Mouse (Mus musculus) heart, postnatal 0 days (tissue): ENCODE data around the gene Gmppa. TPM values are rescaled to one million over a fixed set of nuclear protein-coding genes. Genes with fewer than 3 reads are reported as not detected.

Experiments
- ATAC-seq: fragments of 200-750 bp; cut with Nextera tagmentation; 2 replicates; pipeline ENCODE4 v1.8.0; 2017; ENCODE audit warnings: low read depth, moderate number of reproducible peaks, moderate library complexity; ENCODE audit not compliant: insufficient read depth
- DNase-seq: peaks from one replicate; pipeline ENCODE4 v3.0.0-alpha.2; 2016; ENCODE audit warnings: low spot score
- H3K27ac ChIP-seq: fragments of 300-500 bp; sonication (generic); 2 replicates; pipeline ENCODE4 v1.5.1; 2014; ENCODE audit warnings: low read depth, mild to moderate bottlenecking
- H3K27me3 ChIP-seq: fragments of 300-500 bp; sonication (generic); 2 replicates; pipeline ENCODE4 v1.6.1; 2014; ENCODE audit warnings: low read length, mixed read lengths; ENCODE audit not compliant: control insufficient read depth, insufficient read depth
- H3K36me3 ChIP-seq: fragments of 300-500 bp; sonication (generic); replicated peaks from 2 replicates; pipeline ENCODE4 v1.6.1; 2014; ENCODE audit warnings: low read length, mixed read lengths; ENCODE audit not compliant: control insufficient read depth, insufficient read depth
- H3K4me1 ChIP-seq: fragments of 300-500 bp; sonication (generic); 2 replicates; pipeline ENCODE4 v1.6.1; 2014; ENCODE audit warnings: antibody characterized with exemption; ENCODE audit not compliant: control insufficient read depth, insufficient read depth
- H3K4me2 ChIP-seq: fragments of 300-500 bp; sonication (generic); 2 replicates; pipeline ENCODE4 v1.6.1; 2014; ENCODE audit warnings: low read depth, mild to moderate bottlenecking, low read length, moderate library complexity
- H3K4me3 ChIP-seq: fragments of 300-500 bp; sonication (generic); 2 replicates; pipeline ENCODE4 v1.5.1; 2014; ENCODE audit warnings: low read depth, low read length
- H3K9ac ChIP-seq: fragments of 300-500 bp; sonication (generic); replicated peaks from 2 replicates; pipeline ENCODE4 v1.6.1; 2014; ENCODE audit warnings: low read depth, low read length, mixed read lengths
- H3K9me3 ChIP-seq: fragments of 300-500 bp; sonication (generic); replicated peaks from 2 replicates; pipeline ENCODE4 v1.6.1; 2016; ENCODE audit warnings: low read length; ENCODE audit not compliant: control insufficient read depth
- CTCF ChIP-seq: IDR thresholded peaks from 2 replicates; pipeline ENCODE4 v1.5.1; 2016; ENCODE audit warnings: antibody characterized with exemption, control low read depth, low read depth
- EP300 ChIP-seq: IDR thresholded peaks from 2 replicates; pipeline ENCODE4 v1.6.1; 2016; ENCODE audit warnings: antibody characterized with exemption, low read depth
- WGBS: fragments of 180-500 bp; shearing (Covaris S2); extraction: QIAGEN DNeasy Blood & Tissue Kit; methylation state at CpG from one replicate; pipeline ENCODE4 v1.1.7; 2014; 5-methylcytosine and 5-hydroxymethylcytosine counted together
- polyA plus RNA-seq: library from polyadenylated mRNA; unstranded; fragments of >200 nt; fragmentation: Nextera tagmentation; extraction: Ambion mirVana; gene quantifications from 2 replicates; pipeline ENCODE4 v1.2.1, GENCODE M21; 2015
- total RNA-seq: library from RNA; depleted of rRNA; stranded (reverse); fragments of >200 nt; gene quantifications from 2 replicates; pipeline ENCODE4 v1.2.3, GENCODE M21; 2014; ENCODE audit warnings: low replicate concordance

Gene Gmppa
- total and polyA plus RNA-seq, 2 experiments from 2014 or later = 47.4 to 85.2 TPM

DNA sequence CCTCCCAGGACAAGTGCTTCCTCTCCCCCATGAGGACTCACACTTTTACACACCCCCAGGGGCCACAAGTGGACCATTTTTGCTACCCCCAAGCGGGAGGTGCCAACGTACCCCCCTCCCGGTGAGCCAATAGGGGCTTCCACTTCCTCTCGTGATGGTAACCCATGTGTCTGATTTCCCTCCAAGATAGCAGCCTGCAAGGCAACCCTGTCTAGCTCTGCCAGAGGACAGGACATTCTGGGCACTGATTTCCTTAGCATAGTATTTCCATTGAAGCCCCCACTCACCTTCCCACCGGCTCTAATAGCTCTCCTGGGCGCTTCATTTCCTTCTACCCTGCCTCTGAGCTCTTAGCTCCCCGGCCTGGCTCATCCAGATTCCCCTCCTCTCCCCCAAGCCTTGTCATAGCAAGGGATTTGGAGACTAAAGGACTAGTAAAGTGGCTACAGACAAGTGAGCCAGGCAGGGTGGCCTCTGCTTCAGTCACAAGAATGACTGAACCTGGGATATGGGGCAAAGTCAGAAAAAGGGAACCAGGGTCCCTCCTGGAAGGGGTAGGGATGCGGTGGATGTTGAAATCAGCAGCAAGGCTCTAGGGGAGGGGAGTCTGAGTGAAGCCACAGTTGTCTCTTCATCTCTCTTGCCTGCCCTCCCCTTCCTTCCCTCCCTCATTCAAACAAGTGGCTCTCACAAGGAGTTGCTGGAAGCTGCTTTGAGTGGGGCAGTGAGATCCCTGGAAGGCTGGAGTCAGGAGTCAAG lies 13.8 kb downstream of the Gmppa start:
- H3K4me1 ChIP-seq = peaks cover 22% of the 10 kb centered on the region
- WGBS = 15% methylated on average over 8 of the region's 8 CpGs
- no peaks in the 10 kb centered on the region for H3K9me3 ChIP-seq
- peaks cover 80% of the 10 kb centered on the region for H3K27me3 ChIP-seq
- ATAC-seq (no peak), DNase-seq (no peak)
- no peak overlapping the region for H3K9ac ChIP-seq
- no peak overlapping the region for H3K4me2 ChIP-seq
- H3K27ac ChIP-seq = no peak overlapping the region
- no peak for TF ChIP-seq EP300
- TF ChIP-seq CTCF = no peak
- H3K4me3 ChIP-seq = no peak overlapping the region
- H3K36me3 ChIP-seq = no peaks in the 10 kb centered on the region

DNA sequence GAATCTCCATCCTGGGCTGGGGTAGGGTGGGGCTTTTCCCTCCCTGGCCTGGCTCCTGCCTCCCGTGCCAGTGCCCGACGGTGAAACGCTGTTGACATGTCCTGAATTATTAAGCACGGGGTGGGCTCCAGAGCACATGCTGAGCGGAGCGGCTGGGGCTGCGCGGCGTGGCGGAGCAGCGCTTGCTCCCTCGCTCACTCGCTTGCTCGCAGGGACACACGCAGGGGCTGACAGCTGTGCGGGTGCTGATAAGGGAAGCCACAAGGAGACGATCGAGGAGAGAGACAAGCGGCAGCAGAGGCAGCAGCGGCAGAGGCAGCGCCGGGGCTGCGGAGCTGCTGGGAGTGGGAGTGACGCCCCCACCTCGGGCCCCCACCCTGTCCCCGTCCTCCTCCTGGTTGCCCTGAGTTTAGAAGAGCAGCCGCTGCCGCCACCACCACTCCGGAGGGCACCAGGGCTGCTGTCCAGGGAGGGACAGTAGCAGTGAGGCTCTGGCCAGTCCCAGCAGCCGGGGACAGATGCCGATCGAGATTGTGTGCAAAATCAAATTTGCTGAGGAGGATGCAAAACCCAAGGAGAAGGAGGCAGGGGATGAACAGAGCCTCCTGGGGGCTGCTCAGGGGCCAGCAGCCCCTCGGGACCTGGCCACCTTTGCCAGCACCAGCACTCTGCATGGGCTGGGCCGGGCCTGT lies 14.7 kb downstream of the Gmppa start, which contains the start of gene Asic4:
Gene Asic4, plus strand, starts transcription at position 123 of the 692 bp plus-strand sequence.
- H3K9ac ChIP-seq = peak within 1 kb of the TSS; percentile 20; the same call in 1 of the 2 replicates
- peaks cover 20% of the 10 kb centered on the region for H3K4me1 ChIP-seq
- no peak within 1 kb of the TSS for H3K27ac ChIP-seq
- H3K4me2 ChIP-seq = peak within 1 kb of the TSS; percentile 39
- peak within 1 kb of the TSS; percentile 29 for H3K4me3 ChIP-seq
- WGBS = 1% methylated on average over 28 of the region's 35 CpGs
- H3K9me3 ChIP-seq = no peaks in the 10 kb centered on the region
- TF ChIP-seq CTCF (no peak), EP300 (no peak)
- peaks cover 77% of the 10 kb centered on the region for H3K27me3 ChIP-seq
- DNase-seq = no peak
- no peak for ATAC-seq
- H3K36me3 ChIP-seq = no peaks in the 10 kb centered on the region

GRCm38 (mm10) chr1:75451900-75452299 lies 16.2 kb downstream of the Gmppa start:
- Histone ChIP-seq H3K36me3 (no peaks in the 10 kb centered on the region), H3K27me3 (peaks cover 81% of the 10 kb centered on the region), H3K9ac (no peak overlapping the region), H3K4me1 (peaks cover 12% of the 10 kb centered on the region; the same call in 1 of the 2 replicates), H3K27ac (no peak overlapping the region), H3K4me2 (no peak overlapping the region), H3K4me3 (no peak overlapping the region), H3K9me3 (no peaks in the 10 kb centered on the region)
- ATAC-seq (no peak), DNase-seq (no peak)
- no peak for TF ChIP-seq CTCF
- TF ChIP-seq EP300 = no peak
- WGBS = 80% methylated on average over 5 of the region's 5 CpGs

GRCm38 (mm10) chr1:75455433-75455832 lies 19.7 kb downstream of the Gmppa start:
- H3K27me3 ChIP-seq = peaks cover 64% of the 10 kb centered on the region
- no peak overlapping the region for H3K4me2 ChIP-seq
- no peak overlapping the region for H3K9ac ChIP-seq
- peaks cover 6% of the 10 kb centered on the region for H3K4me1 ChIP-seq
- DNase-seq (no peak), ATAC-seq (no peak)
- H3K36me3 ChIP-seq = no peaks in the 10 kb centered on the region
- no peak overlapping the region for H3K4me3 ChIP-seq
- WGBS = 68% methylated on average over 3 of the region's 3 CpGs
- TF ChIP-seq CTCF (no peak), EP300 (no peak)
- H3K27ac ChIP-seq = no peak overlapping the region
- H3K9me3 ChIP-seq = no peaks in the 10 kb centered on the region

DNA sequence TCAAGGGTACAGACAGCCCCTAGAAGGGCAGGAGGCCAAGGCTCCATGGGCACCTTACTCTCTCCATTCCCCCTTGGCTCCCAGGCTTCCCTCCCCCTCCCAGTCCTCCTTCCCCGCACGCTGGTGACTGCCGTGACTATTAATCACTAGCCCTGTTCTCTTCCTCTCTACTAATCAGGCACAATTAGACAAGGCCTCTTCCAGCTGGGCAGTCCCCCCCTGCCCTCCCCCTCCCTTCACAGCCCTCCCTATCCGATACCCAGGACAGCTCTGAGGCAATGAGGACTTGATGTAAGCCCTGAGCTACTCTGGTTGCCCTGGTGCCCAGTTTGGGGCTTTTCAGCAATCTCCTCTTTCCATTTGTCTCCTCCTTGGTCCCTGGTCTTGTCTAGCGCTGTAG lies 20.2 kb downstream of the Gmppa start:
- no peaks in the 10 kb centered on the region for H3K36me3 ChIP-seq
- no peak for TF ChIP-seq CTCF
- no peak for TF ChIP-seq EP300
- H3K9ac ChIP-seq = no peak overlapping the region
- H3K4me3 ChIP-seq = no peak overlapping the region
- no peak overlapping the region for H3K4me2 ChIP-seq
- no peaks in the 10 kb centered on the region for H3K9me3 ChIP-seq
- peaks cover 6% of the 10 kb centered on the region for H3K4me1 ChIP-seq
- WGBS = 45% methylated on average over 5 of the region's 5 CpGs
- no peak for DNase-seq
- ATAC-seq = no peak
- no peak overlapping the region for H3K27ac ChIP-seq
- H3K27me3 ChIP-seq = peaks cover 59% of the 10 kb centered on the region
